Mouse (Mus musculus): ENCODE data around the gene Lgals2. TPM values are rescaled to one million over a fixed set of nuclear protein-coding genes. Genes with fewer than 3 reads are reported as not detected.

Lgals2 gene
- polyA plus RNA-seq, 1 experiment from 2014 or later, result 1.0 TPM

- 12% methylated on average over 14 of the region's 14 CpGs for WGBS
- peak overlapping the region; percentile 97 for H3K27ac ChIP-seq (ENCODE audit: low read length)
- peak overlapping the region; percentile 51 for H3K4me2 ChIP-seq (ENCODE audit: low read depth, low read length)
- peaks cover 68% of the 10 kb centered on the region for H3K4me1 ChIP-seq (replicated peaks; ENCODE audit: control insufficient read depth, insufficient read depth, low read length)
- no peaks in the 10 kb centered on the region for H3K36me3 ChIP-seq (ENCODE audit: control insufficient read depth, insufficient read depth, low read length)
- peak; percentile 74 for ATAC-seq (ENCODE audit: low read depth)
- H3K27me3 ChIP-seq (ENCODE audit: control insufficient read depth, insufficient read depth, low read depth, low read length), result no peaks in the 10 kb centered on the region
- peak overlapping the region; percentile 63 for H3K9ac ChIP-seq (ENCODE audit: low read length)
- H3K4me3 ChIP-seq (ENCODE audit: low read length), result peak overlapping the region; percentile 44; the same call in 1 of the 2 replicates
- H3K9me3 ChIP-seq (ENCODE audit: control insufficient read depth, low read length), result no peaks in the 10 kb centered on the region
These were observed 22.6 kb downstream of the Lgals2 start for GRCm38 (mm10) chr15:78832701-78833123.

- peak; percentile 81 for ATAC-seq (ENCODE audit: low read depth)
These were observed 23.3 kb downstream of the Lgals2 start for GRCm38 (mm10) chr15:78831720-78832657.

GRCm38 (mm10) chr15:78830742-78831719, 24.3 kb downstream of the Lgals2 start:
- Histone ChIP-seq H3K9ac (ENCODE audit: low read length) (peak overlapping the region; percentile 63), H3K27me3 (ENCODE audit: control insufficient read depth, insufficient read depth, low read depth, low read length) (no peaks in the 10 kb centered on the region), H3K9me3 (ENCODE audit: control insufficient read depth, low read length) (no peaks in the 10 kb centered on the region), H3K36me3 (ENCODE audit: control insufficient read depth, insufficient read depth, low read length) (no peaks in the 10 kb centered on the region), H3K27ac (ENCODE audit: low read length) (peak overlapping the region; percentile 97), H3K4me1 (replicated peaks; ENCODE audit: control insufficient read depth, insufficient read depth, low read length) (peaks cover 59% of the 10 kb centered on the region), H3K4me3 (ENCODE audit: low read length) (no peak overlapping the region), H3K4me2 (ENCODE audit: low read depth, low read length) (peak overlapping the region; percentile 51)
- 47% methylated on average over 10 of the region's 10 CpGs for WGBS
- no peak for ATAC-seq (ENCODE audit: low read depth)

More at GRCm38 (mm10) chr15:78831720-78832657, 23.3 kb downstream of the Lgals2 start:
- peaks cover 68% of the 10 kb centered on the region for H3K4me1 ChIP-seq (replicated peaks; ENCODE audit: control insufficient read depth, insufficient read depth, low read length)
- H3K27me3 ChIP-seq (ENCODE audit: control insufficient read depth, insufficient read depth, low read depth, low read length), result no peaks in the 10 kb centered on the region
- H3K9me3 ChIP-seq (ENCODE audit: control insufficient read depth, low read length), result no peaks in the 10 kb centered on the region
- peak overlapping the region; percentile 51 for H3K4me2 ChIP-seq (ENCODE audit: low read depth, low read length)
- WGBS, result 34% methylated on average over 18 of the region's 19 CpGs
- peak overlapping the region; percentile 44 for H3K4me3 ChIP-seq (ENCODE audit: low read length)
- H3K27ac ChIP-seq (ENCODE audit: low read length), result peak overlapping the region; percentile 97
- no peaks in the 10 kb centered on the region for H3K36me3 ChIP-seq (ENCODE audit: control insufficient read depth, insufficient read depth, low read length)
- H3K9ac ChIP-seq (ENCODE audit: low read length), result peak overlapping the region; percentile 63

GRCm38 (mm10) chr15:78829636-78830035, 25.7 kb downstream of the Lgals2 start:
- no peak for ATAC-seq (ENCODE audit: low read depth)
- H3K9me3 ChIP-seq (ENCODE audit: control insufficient read depth, low read length), result no peaks in the 10 kb centered on the region
- H3K4me1 ChIP-seq (replicated peaks; ENCODE audit: control insufficient read depth, insufficient read depth, low read length), result peaks cover 45% of the 10 kb centered on the region
- no peak overlapping the region for H3K27ac ChIP-seq (ENCODE audit: low read length)
- H3K9ac ChIP-seq (ENCODE audit: low read length), result no peak overlapping the region
- no peak overlapping the region for H3K4me2 ChIP-seq (ENCODE audit: low read depth, low read length)
- no peaks in the 10 kb centered on the region for H3K36me3 ChIP-seq (ENCODE audit: control insufficient read depth, insufficient read depth, low read length)
- WGBS, result 76% methylated on average over 1 of the region's 1 CpGs
- H3K4me3 ChIP-seq (ENCODE audit: low read length), result no peak overlapping the region
- no peaks in the 10 kb centered on the region for H3K27me3 ChIP-seq (ENCODE audit: control insufficient read depth, insufficient read depth, low read depth, low read length)

GRCm38 (mm10) chr15:78828315-78828714, 27.0 kb downstream of the Lgals2 start:
- ATAC-seq (ENCODE audit: low read depth), result no peak
- peak overlapping the region; percentile 47 for H3K27ac ChIP-seq (ENCODE audit: low read length)

GRCm38 (mm10) chr15:78826213-78827204, 28.8 kb downstream of the Lgals2 start:
- ATAC-seq (ENCODE audit: low read depth), result peak; percentile 77
- Histone ChIP-seq H3K4me2 (ENCODE audit: low read depth, low read length) (no peak overlapping the region), H3K4me3 (ENCODE audit: low read length) (no peak overlapping the region), H3K36me3 (ENCODE audit: control insufficient read depth, insufficient read depth, low read length) (no peaks in the 10 kb centered on the region), H3K9ac (ENCODE audit: low read length) (0 out of 2 replicates have a peak overlapping the region, but pooled peaks have one; percentile 25), H3K9me3 (ENCODE audit: control insufficient read depth, low read length) (no peaks in the 10 kb centered on the region), H3K4me1 (replicated peaks; ENCODE audit: control insufficient read depth, insufficient read depth, low read length) (peaks cover 13% of the 10 kb centered on the region), H3K27ac (ENCODE audit: low read length) (no peak overlapping the region), H3K27me3 (ENCODE audit: control insufficient read depth, insufficient read depth, low read depth, low read length) (no peaks in the 10 kb centered on the region)
- WGBS, result 18% methylated on average over 28 of the region's 28 CpGs

More at GRCm38 (mm10) chr15:78828315-78828714, 27.0 kb downstream of the Lgals2 start:
- no peaks in the 10 kb centered on the region for H3K9me3 ChIP-seq (ENCODE audit: control insufficient read depth, low read length)
- no peaks in the 10 kb centered on the region for H3K27me3 ChIP-seq (ENCODE audit: control insufficient read depth, insufficient read depth, low read depth, low read length)
- peaks cover 31% of the 10 kb centered on the region for H3K4me1 ChIP-seq (replicated peaks; ENCODE audit: control insufficient read depth, insufficient read depth, low read length)
- no peak overlapping the region for H3K4me2 ChIP-seq (ENCODE audit: low read depth, low read length)
- WGBS, result 15% methylated on average over 5 of the region's 5 CpGs
- H3K9ac ChIP-seq (ENCODE audit: low read length), result 0 out of 2 replicates have a peak overlapping the region, but pooled peaks have one; percentile 14
- no peak overlapping the region for H3K4me3 ChIP-seq (ENCODE audit: low read length)
- H3K36me3 ChIP-seq (ENCODE audit: control insufficient read depth, insufficient read depth, low read length), result no peaks in the 10 kb centered on the region

- H3K27ac ChIP-seq (ENCODE audit: low read length), result peak overlapping the region; percentile 70
- WGBS, result 62% methylated on average over 6 of the region's 6 CpGs
- no peak; the same call in 1 of the 2 replicates for ATAC-seq (ENCODE audit: low read depth)
- H3K4me1 ChIP-seq (replicated peaks; ENCODE audit: control insufficient read depth, insufficient read depth, low read length), result peaks cover 9% of the 10 kb centered on the region
- H3K36me3 ChIP-seq (ENCODE audit: control insufficient read depth, insufficient read depth, low read length), result no peaks in the 10 kb centered on the region
- no peaks in the 10 kb centered on the region for H3K27me3 ChIP-seq (ENCODE audit: control insufficient read depth, insufficient read depth, low read depth, low read length)
- H3K9me3 ChIP-seq (ENCODE audit: control insufficient read depth, low read length), result no peaks in the 10 kb centered on the region
- H3K9ac ChIP-seq (ENCODE audit: low read length), result no peak overlapping the region
- H3K4me3 ChIP-seq (ENCODE audit: low read length), result no peak overlapping the region
- no peak overlapping the region for H3K4me2 ChIP-seq (ENCODE audit: low read depth, low read length)
These were observed 39.3 kb downstream of the Lgals2 start for GRCm38 (mm10) chr15:78816074-78816391.

All from lung, embryonic 16.5 days (tissue).